13 mouse cellular contexts compared by ENCODE assay signal in the genomic region with DNA sequence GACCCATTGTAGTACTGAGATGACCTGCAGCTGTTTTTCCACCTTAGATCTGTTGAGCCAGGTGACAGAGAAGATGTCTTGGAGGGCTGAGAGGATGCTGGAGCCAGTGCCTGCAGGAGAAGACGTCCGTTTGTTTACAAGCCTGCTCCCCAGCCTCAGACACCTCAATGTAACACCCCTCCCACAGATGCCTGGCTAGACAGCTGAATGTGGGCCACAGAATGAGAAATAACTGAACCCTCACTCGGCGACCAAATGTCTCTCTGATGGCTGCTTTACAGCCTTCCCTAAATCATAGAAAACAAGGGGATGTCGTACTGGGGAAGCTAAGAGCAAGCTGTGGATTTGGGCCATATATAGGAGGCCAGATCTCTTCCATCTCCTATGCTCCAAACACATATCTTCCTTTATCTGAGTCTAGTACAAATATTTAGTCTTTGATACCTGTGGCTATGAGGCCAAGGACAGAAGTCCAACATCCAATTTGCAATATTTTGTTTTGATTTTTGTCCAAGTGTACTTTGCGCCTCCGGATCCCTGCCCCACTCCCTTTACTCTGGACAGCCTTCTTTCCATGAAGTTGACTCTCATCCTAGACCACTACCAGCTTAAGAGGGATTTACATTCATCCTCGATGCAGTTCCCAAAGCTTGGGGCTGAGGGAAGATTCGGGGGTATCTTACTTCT. TPM values are rescaled to one million over a fixed set of nuclear protein-coding genes. Genes with fewer than 3 reads are reported as not detected.
"Had no signal": no experiment of that assay in that cellular context is flagged by ENCODE, and none has a peak within 500 bp of the region (broad histone marks: within the 10 kb centered on the region; RNA-seq: fewer than 3 reads in every experiment).

No protein-coding gene starts in this region.

- H3K9me3 ChIP-seq: kidney, embryonic 15.5 days; limb, embryonic 12.5 days; lung, embryonic 15.5 days; midbrain, embryonic 12.5 days; stomach, embryonic 15.5 days had no signal

- H3K27me3 ChIP-seq: kidney, embryonic 15.5 days; limb, embryonic 12.5 days; lung, embryonic 15.5 days; midbrain, embryonic 12.5 days; stomach, embryonic 15.5 days had no signal

- H3K36me3 ChIP-seq: kidney, embryonic 15.5 days; limb, embryonic 12.5 days; lung, embryonic 15.5 days; midbrain, embryonic 12.5 days; stomach, embryonic 15.5 days had no signal

- H3K4me2 ChIP-seq: kidney, embryonic 15.5 days; limb, embryonic 12.5 days; lung, embryonic 15.5 days; midbrain, embryonic 12.5 days; stomach, embryonic 15.5 days had no signal

- H3K9ac ChIP-seq: kidney, embryonic 15.5 days; limb, embryonic 12.5 days; liver, embryonic 14.5 days; lung, embryonic 15.5 days; midbrain, embryonic 12.5 days; stomach, embryonic 15.5 days had no signal

- H3K27ac ChIP-seq: kidney, embryonic 15.5 days; layer of hippocampus, adult 2 months; limb, embryonic 12.5 days; liver, embryonic 14.5 days; lung, embryonic 15.5 days; midbrain, embryonic 12.5 days; stomach, embryonic 15.5 days had no signal

- ATAC-seq: hindbrain, embryonic 16.5 days; inflammation-experienced regulatory T-cells, adult 6 months had no signal

- H3K4me3 ChIP-seq: kidney, embryonic 15.5 days; layer of hippocampus, adult 2 months; limb, embryonic 12.5 days; lung, embryonic 15.5 days; midbrain, embryonic 12.5 days; stomach, embryonic 15.5 days had no signal

- DNase-seq: lung, postnatal 14 days; right cerebral cortex, postnatal 4 days; thymus, postnatal 4 days had no signal

RNA-seq across cellular contexts. Expression of a gene that starts 12.7 kb away (rescaled TPM):
- total RNA-seq: megakaryocyte-erythroid progenitor cell, adult 5-6 weeks had no signal
